Mouse (Mus musculus) kidney, adult 2 months (tissue): ENCODE measurements at regions not wholly inside any gene's neighbourhood (a gene's known extent, or its start where the extent isn't known, plus 50 kb on each side); places are given as distances from the start of the nearest gene placed in this dataset.

Experiments
- DNase-seq: peaks from one replicate; pipeline ENCODE4 v3.0.0; 2021
- H3K27ac ChIP-seq: fragments of 200-500 bp; 2 replicates; pipeline ENCODE4 v1.5.1; 2012; ENCODE audit warnings: low read depth, low read length, control low read depth, inconsistent platforms; ENCODE audit not compliant: insufficient read depth
- H3K27me3 ChIP-seq: fragments of 200-500 bp; replicated peaks from 2 replicates; pipeline ENCODE4 v1.6.1; 2012; ENCODE audit warnings: mild to moderate bottlenecking, moderate library complexity, low read length, inconsistent platforms; ENCODE audit not compliant: control insufficient read depth, insufficient read depth
- H3K36me3 ChIP-seq: fragments of 200-500 bp; 2 replicates; pipeline ENCODE4 v1.6.1; 2012; ENCODE audit warnings: mild to moderate bottlenecking, moderate library complexity, low read length, inconsistent platforms; ENCODE audit not compliant: control insufficient read depth, insufficient read depth
- H3K4me1 ChIP-seq: fragments of 200-500 bp; 2 replicates; pipeline ENCODE4 v1.6.1; 2011; ENCODE audit warnings: low read length; ENCODE audit not compliant: control insufficient read depth, insufficient read depth
- H3K4me3 ChIP-seq: fragments of 200-500 bp; 2 replicates; pipeline ENCODE4 v1.5.1; 2011; ENCODE audit warnings: mild to moderate bottlenecking, low read depth, low read length, control low read depth; ENCODE audit not compliant: insufficient read depth
- CTCF ChIP-seq: fragments of 200-500 bp; conservative IDR thresholded peaks from 2 replicates; pipeline ENCODE4 v1.5.1; 2011; ENCODE audit warnings: low read depth, mild to moderate bottlenecking, control low read depth, low read length, moderate library complexity, mixed read lengths; ENCODE audit not compliant: insufficient read depth, insufficient read length
- POLR2A ChIP-seq: fragments of 200-500 bp; IDR thresholded peaks from one replicate; pipeline ENCODE4 v1.6.1; 2011; ENCODE audit warnings: low read depth, low read length, control low read depth
- WGBS: fragments of 180-500 bp; shearing (Covaris S2); methylation state at CpG from one replicate; pipeline ENCODE4 v1.1.7; 2018; 5-methylcytosine and 5-hydroxymethylcytosine counted together

DNA sequence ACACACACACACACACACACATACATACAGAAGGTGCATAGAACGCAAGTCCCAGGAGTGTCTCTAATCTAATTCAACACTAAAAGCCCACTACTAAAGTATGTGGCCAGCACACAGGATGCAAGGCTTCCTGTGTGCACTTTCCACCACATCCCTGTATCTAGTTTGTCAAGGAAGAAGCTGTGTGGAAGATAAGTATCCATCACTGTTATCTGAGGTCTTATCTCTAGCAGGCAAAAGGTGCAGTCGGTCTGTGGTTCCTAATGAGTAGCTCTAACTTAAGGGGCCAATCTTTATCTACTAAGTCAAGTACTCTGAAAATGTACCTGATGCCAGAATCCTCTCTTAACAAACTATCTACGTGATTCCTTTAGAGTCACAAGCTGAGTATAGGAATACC, 295.8 kb upstream of the Pitrm1 start:
- H3K36me3 ChIP-seq, result no peaks in the 10 kb centered on the region
- DNase-seq, result no peak
- H3K4me1 ChIP-seq, result no peaks in the 10 kb centered on the region
- no peak for TF ChIP-seq CTCF
- no peak overlapping the region for H3K27ac ChIP-seq
- H3K4me3 ChIP-seq, result no peak overlapping the region
- no peaks in the 10 kb centered on the region for H3K27me3 ChIP-seq
- WGBS, result 81% methylated on average over 3 of the region's 3 CpGs

DNA sequence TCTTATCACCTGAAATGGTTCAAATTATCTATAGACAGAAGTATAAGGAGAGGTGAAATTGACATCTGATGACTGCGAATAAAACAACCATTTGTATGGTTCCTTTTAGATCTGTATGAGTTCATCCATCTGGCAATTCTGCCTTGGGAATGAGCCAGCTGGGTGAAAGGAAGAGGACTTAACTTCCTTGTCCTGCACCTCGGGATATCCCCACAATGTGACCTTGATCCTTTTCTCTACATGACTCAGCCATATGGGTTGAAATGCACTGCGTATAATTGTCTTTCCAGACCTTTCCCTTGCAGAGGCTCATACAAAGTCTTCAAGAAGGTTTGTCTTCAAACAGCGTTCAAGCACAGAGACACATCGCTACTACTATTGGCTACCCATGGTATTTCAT, 292.6 kb upstream of the Pitrm1 start:
- Histone ChIP-seq H3K4me1 (no peaks in the 10 kb centered on the region), H3K27me3 (no peaks in the 10 kb centered on the region), H3K27ac (no peak overlapping the region), H3K4me3 (no peak overlapping the region), H3K36me3 (no peaks in the 10 kb centered on the region)
- 87% methylated on average over 5 of the region's 5 CpGs for WGBS
- no peak for DNase-seq
- TF ChIP-seq CTCF, result no peak
- TF ChIP-seq POLR2A, result no peak

DNA sequence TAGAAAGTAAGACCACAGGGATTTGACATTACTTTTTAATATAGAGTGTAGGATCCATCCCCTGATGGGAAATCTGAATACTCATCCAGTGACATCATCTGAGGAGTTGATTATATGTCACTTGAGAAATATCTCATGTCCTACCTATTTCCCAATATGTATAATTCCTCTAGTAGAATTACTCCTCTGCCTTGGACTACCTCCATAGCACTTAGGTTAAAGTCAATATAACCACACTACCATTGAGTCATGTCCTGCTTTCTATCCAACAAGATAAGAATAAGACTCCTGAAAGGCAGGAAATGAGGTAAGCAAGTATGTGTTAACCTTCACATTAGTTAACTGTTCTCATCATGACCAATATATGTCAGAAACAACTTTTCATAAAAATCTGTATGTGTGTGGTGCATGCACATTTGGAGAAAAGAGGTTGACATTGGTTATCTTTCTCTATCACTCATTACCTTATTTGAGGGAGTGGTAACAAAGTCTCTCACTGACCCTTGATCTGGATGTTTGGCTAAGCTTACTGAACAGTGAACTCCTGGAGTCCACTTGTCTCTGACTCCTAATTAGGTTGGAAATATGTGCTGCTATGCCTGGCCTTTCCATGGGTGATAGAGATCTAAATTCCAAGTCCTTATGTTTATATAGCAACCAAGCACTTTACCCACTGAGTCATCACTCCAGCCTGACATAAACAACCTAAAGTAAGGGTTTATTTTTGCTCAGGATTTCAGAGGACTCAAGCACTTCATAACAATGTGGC, 292.0 kb upstream of the Pitrm1 start:
- H3K36me3 ChIP-seq, result no peaks in the 10 kb centered on the region
- H3K4me1 ChIP-seq, result no peaks in the 10 kb centered on the region
- H3K4me3 ChIP-seq, result no peak overlapping the region
- H3K27ac ChIP-seq, result no peak overlapping the region
- H3K27me3 ChIP-seq, result no peaks in the 10 kb centered on the region
- TF ChIP-seq POLR2A (no peak), CTCF (no peak)
- peak; percentile 66 for DNase-seq

DNA sequence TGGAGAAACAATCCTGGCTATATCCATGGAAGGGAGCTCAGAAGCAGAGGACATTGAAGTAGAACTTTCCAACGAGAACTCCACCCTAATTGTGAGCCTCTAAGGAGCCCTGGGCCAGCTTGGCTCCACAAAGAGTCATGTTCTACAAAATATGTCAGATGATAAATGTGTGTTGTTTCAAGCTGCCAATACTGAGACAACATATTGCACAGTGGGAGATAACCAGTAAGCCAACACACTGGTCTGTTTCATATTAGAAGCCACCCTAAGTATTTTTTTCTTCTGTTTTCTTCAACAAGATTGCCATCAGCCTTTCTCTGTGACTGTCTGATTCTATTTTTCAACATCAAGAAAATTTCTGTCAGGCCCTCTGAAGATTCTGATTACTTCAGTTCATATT, 289.5 kb upstream of the Pitrm1 start:
- no peak for TF ChIP-seq CTCF
- TF ChIP-seq POLR2A, result no peak
- no peaks in the 10 kb centered on the region for H3K36me3 ChIP-seq
- 87% methylated on average over 1 of the region's 1 CpGs for WGBS
- DNase-seq, result no peak
- no peaks in the 10 kb centered on the region for H3K27me3 ChIP-seq
- no peak overlapping the region for H3K27ac ChIP-seq
- no peaks in the 10 kb centered on the region for H3K4me1 ChIP-seq
- no peak overlapping the region for H3K4me3 ChIP-seq

DNA sequence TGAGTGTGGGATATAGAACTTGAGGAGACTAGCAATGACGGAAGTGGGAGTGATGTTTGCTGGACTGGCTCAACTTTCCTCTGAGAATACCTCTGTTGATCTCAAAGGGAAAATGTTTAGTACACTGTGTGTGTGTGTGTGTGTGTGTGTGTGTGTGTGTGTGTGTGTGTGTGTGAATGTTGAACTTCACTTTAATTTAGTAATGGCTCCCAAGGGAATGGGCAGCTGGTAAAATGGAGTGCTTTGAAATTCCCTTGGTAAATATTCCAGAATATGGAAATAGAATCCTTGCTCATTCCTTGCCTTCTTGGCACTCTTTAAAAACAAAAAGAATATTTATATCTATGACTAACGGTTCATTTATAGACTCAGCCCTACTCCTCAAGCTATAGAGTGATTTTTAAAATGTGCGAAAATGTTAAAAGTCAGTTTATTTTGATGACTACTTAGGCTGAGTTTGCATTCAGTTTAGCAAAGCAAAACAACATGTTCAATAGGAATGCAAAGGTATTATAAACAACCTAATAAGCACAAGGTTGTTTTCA, 287.6 kb upstream of the Pitrm1 start:
- Histone ChIP-seq H3K4me3 (no peak overlapping the region), H3K4me1 (no peaks in the 10 kb centered on the region), H3K27me3 (no peaks in the 10 kb centered on the region), H3K36me3 (no peaks in the 10 kb centered on the region), H3K27ac (no peak overlapping the region)
- 85% methylated on average over 3 of the region's 3 CpGs for WGBS
- DNase-seq, result no peak
- TF ChIP-seq POLR2A, result no peak
- TF ChIP-seq CTCF, result no peak

DNA sequence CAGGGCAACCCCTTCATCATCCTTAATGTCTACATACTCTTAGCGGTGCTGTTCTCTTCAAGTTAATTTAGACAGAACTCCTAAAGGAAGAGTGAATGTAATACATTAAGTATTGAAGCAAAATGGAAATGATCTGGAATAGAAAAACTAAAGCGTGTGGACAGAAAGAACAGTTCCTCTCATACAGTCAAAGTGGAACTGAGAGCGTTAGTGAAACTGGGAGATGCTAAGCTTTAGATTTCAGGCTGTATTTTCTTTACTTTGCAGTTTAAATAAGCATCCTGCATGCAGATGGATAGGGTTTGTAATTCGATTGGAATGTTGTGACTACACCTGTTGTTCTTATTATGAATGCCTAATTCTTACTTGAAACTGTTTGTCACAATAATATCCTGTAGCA, 286.5 kb upstream of the Pitrm1 start:
- H3K27me3 ChIP-seq, result no peaks in the 10 kb centered on the region
- no peak for TF ChIP-seq CTCF
- TF ChIP-seq POLR2A, result no peak
- H3K4me1 ChIP-seq, result no peaks in the 10 kb centered on the region
- no peak overlapping the region for H3K27ac ChIP-seq
- no peak for DNase-seq
- WGBS, result 88% methylated on average over 4 of the region's 4 CpGs
- H3K4me3 ChIP-seq, result no peak overlapping the region
- no peaks in the 10 kb centered on the region for H3K36me3 ChIP-seq

DNA sequence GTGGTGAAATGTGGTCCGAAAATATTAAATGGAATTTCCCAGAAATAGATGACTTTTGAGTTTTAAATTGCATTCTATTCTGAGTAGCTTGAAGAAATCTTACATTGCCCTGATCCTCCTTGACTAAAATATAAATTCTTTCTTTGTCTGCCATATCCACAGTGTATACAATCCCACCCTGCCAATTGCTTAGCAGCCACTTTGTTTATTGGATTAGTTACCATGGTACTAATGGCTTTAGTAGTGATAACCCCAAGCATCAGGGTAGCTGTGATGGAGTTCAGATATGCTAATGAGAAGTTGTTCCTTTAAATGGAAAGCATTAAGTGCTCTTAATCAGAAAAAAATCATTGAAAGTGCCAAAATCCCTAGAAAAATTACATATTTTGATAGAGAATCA, 277.4 kb upstream of the Pitrm1 start:
- Histone ChIP-seq H3K4me3 (no peak overlapping the region), H3K4me1 (no peaks in the 10 kb centered on the region), H3K27ac (no peak overlapping the region), H3K27me3 (no peaks in the 10 kb centered on the region; the same call in 1 of the 2 replicates), H3K36me3 (no peaks in the 10 kb centered on the region)
- no peak for TF ChIP-seq POLR2A
- no peak for TF ChIP-seq CTCF
- WGBS, result 98% methylated on average over 1 of the region's 1 CpGs
- DNase-seq, result no peak
